Mouse (Mus musculus) frontal cortex, postnatal 10 days (tissue): Measurements from ENCODE around the gene Kdm4b.

Experiments used
- DNase-seq, 2 experiments: peaks; one replicate each; pipeline ENCODE4 v3.0.0; 2022; ENCODE audit warnings: low spot score in 2 of 2, mixed read lengths in 1 of 2

Gene Kdm4b

DNA sequence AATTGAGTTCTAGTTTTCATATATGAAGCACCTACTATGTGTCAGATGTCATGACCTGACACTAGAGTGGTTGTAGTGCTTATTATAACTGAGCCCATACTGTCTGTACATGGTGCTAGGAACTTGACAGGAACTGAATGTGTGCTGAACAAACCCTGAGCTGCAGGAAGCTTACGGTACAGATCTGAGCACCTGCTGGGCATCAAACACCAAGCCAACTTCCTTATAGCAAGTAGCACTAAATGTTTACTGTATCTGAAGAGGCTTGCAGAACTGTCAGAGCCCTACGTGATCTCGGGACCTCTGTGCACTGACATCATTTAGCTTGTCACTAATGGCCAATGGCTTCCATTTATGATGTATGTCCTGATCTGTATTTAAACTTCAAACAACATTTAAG, 105.7 kb downstream of the Kdm4b start:
- DNase-seq: no peak

DNA sequence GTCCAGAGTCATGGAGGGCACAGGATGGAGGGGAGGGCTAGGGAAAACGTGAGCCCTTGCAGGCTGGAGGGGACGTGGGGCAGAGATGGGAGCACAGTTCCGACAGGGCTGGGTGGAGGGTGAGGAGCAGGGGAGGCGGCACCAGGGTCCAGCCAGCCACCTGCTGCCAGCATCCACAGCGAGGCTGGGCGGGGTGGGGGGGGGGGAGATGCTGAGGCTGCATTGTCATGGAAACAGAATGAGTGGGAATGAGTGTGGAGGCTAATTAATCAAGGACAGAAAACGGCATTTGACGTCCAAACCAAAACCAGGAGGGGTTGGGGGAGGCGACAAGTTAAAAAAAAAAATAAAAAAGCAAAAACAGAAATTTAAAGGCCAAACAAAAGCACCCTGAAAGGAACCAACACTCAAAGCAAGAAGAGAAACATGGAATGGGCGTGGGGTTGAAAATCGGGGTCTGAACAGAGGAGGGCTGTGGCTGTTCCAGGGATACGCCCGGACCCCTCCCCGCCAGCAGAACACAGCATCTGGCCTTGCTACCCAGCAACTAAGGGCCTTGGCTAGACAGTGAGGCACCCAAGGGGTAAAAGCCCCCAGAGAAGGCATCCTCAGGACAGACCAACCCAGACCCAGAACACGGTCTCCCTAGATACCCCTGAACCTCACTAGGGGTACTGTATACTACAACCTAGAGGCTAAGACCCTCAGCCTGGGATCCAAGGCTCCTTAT, 114.0 kb downstream of the Kdm4b start:
- DNase-seq: no peak

DNA sequence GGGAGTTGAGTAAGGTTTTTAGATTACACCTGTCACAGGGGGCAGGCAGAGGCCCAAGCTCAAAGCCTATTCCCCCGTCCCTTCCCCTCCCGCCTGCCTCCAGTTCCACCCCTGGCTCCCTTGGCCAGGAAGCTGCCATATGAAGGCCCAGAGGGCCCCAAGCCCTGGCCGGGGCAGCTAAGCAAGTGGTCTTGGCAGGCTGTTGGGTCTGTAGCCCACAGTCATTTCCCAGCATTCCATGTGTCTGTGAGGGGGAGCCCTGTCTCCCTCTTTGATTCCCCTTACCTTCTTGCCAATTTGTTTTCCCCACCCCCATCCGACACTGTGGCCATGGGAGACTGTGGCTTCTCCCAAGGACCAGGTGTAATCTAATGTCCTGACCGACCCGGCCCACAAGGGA, 116.5 kb downstream of the Kdm4b start:
- DNase-seq: no peak

GRCm38 (mm10) chr17:56443341-56443795, 117.5 kb downstream of the Kdm4b start:
- no peak for DNase-seq

- no peak for DNase-seq
Measured at GRCm38 (mm10) chr17:56444771-56445170, 118.9 kb downstream of the Kdm4b start.

DNA sequence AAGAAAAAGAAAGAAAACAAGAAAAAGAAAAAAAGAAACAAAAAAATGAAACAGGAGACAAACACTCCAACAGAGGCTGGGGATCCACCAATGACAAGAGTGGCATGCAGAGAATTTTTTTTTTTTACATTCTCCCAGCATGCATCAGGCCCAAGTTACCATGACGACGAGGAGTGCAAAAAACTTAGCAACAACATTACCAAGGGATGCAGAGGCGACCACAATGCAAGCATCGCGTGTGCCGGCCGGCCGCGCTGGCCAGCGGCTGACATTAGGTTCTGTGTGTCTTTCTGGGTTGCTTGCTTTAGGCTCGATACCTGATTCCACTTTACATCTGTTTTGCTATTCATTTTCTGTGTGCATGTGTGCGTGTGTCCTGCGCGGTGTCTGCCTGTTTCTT, 119.5 kb downstream of the Kdm4b start:
- DNase-seq: no peak

GRCm38 (mm10) chr17:56447716-56448115, 121.9 kb downstream of the Kdm4b start:
- DNase-seq: no peak
